Mouse (Mus musculus) liver, postnatal 0 days (tissue): Measurements from ENCODE around the gene Cog7.

ENCODE experiments used
- CTCF ChIP-seq: sonication (generic); IDR thresholded peaks from 2 replicates; pipeline ENCODE4 v1.5.1; 2016; ENCODE audit warnings: antibody characterized with exemption, low read depth
- EP300 ChIP-seq: IDR thresholded peaks from 2 replicates; pipeline ENCODE4 v1.6.1; 2016; ENCODE audit warnings: antibody characterized with exemption, low read depth, mild to moderate bottlenecking

DNA sequence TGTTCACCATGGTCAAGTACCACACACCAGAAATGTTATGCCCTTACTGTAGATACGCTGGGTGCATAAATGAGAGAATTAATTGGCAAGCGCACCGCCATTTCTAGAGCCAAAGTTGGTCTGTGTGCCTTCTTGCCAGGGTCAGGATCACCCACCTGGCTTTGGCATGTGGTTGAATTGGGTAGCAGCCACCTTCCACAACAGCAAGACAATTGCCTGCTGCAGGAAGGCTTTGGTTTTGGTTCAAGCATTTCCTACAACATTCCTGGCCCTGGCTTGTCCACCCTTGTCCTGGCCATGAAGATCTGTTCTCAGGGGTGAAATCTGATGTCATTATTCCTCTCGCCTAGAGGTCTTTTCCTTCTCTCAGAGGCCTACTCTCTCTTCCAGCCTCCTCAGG lies 30.9 kb upstream of the Cog7 start:
- TF ChIP-seq CTCF = no peak
- no peak for TF ChIP-seq EP300
